Mouse (Mus musculus): Measurements from ENCODE around the gene Akap13. TPM values are rescaled to one million over a fixed set of nuclear protein-coding genes. Genes with fewer than 3 reads are reported as not detected.

Gene Akap13
- 299 to 361 TPM (median 353 TPM) in 4 replicates for total RNA-seq (2023; ENCODE audit: inconsistent age)

DNA sequence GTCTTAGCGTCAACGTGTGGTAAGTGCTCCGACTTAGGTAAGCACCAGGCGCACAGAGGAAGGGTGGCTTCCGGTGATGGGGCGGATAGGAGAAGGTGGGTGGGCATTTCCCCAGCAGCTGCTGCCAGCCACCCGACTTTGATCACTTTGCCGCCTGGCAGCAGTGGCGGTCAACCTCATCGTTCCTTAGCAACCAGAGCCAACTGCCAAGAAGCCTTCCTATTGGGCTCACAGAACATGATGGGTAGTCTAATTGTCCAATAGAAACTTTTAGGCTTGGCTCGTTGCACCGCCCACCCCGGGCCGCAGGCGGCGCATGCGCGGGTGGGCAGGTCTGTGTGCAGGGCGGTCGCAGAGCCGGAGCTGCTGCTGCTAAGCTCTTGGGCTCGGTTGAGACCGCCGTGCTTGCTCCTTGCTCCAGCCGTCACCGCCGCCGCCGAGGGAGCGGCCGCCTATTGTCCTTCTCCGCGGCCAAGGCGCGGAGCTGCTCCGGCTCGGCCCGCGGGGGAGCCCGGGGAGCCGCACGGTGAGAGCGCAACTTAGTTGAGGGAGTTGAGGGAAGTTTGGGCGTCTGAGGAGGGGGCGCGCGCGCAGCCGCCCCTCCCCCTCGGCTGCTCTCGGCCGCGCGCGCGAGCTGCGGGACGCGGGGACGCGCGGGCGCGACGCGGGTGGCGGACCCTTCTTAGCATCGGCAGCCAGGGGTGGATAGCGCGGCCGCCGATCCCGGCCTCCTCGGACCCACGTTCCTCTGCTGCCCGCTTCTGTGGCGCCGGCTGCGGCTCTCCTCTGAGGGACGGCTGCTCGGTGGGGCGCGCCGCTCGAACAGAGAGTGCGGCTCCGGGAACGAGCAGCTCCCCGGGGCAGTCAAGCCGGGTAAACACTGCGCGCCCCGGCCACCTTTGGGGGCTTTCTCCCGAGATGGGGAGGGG, at the start of gene Akap13:
Gene Akap13, plus strand, starts transcription at position 312 of the 929 bp plus-strand sequence.

Other genes with a start within 250 kb of the Akap13 start
- gene Sv2b, start 146.3 kb upstream of the Akap13 start, total RNA-seq (2023; ENCODE audit: inconsistent age), result 0.22 to 0.39 TPM (median 0.30 TPM) in 3 of 4 replicates, not detected in the other

Data from B cell, adult (primary cell).